Mouse (Mus musculus): ENCODE data around the gene Tarbp2. TPM values are rescaled to one million over a fixed set of nuclear protein-coding genes. Genes with fewer than 3 reads are reported as not detected.

Tarbp2 gene
- polyA plus RNA-seq, 1 experiment, result 86.3 TPM

GRCm38 (mm10) chr15:102530566-102530965 is 12.6 kb downstream of the Tarbp2 start:
- TF ChIP-seq GATA1 (IDR thresholded peaks at IDR 0.05; ENCODE audit: low read length), result no peak

- TF ChIP-seq GATA1 (IDR thresholded peaks at IDR 0.05; ENCODE audit: low read length), result no peak
These were observed 13.6 kb downstream of the Tarbp2 start for GRCm38 (mm10) chr15:102531586-102531985.

- no peak for TF ChIP-seq GATA1 (IDR thresholded peaks at IDR 0.05; ENCODE audit: low read length)
These were observed 14.3 kb downstream of the Tarbp2 start for GRCm38 (mm10) chr15:102532106-102532900.

- no peak for TF ChIP-seq GATA1 (IDR thresholded peaks at IDR 0.05; ENCODE audit: low read length)
These were observed 15.9 kb downstream of the Tarbp2 start for GRCm38 (mm10) chr15:102533926-102534325.

GRCm38 (mm10) chr15:102544801-102545200 is 26.8 kb downstream of the Tarbp2 start:
- no peak for TF ChIP-seq GATA1 (IDR thresholded peaks at IDR 0.05; ENCODE audit: low read length)

- TF ChIP-seq GATA1 (IDR thresholded peaks at IDR 0.05; ENCODE audit: low read length), result no peak
These were observed 28.3 kb downstream of the Tarbp2 start for GRCm38 (mm10) chr15:102546246-102546645.

GRCm38 (mm10) chr15:102546677-102547427 is 28.9 kb downstream of the Tarbp2 start:
- TF ChIP-seq GATA1 (IDR thresholded peaks at IDR 0.05; ENCODE audit: low read length), result no peak

- no peak for TF ChIP-seq GATA1 (IDR thresholded peaks at IDR 0.05; ENCODE audit: low read length)
These were observed 29.5 kb downstream of the Tarbp2 start for GRCm38 (mm10) chr15:102547478-102547877.

GRCm38 (mm10) chr15:102552599-102552998 is 34.6 kb downstream of the Tarbp2 start:
- TF ChIP-seq GATA1 (IDR thresholded peaks at IDR 0.05; ENCODE audit: low read length), result no peak

GRCm38 (mm10) chr15:102555581-102555980 is 37.6 kb downstream of the Tarbp2 start:
- no peak for TF ChIP-seq GATA1 (IDR thresholded peaks at IDR 0.05; ENCODE audit: low read length)

GRCm38 (mm10) chr15:102557580-102557979 is 39.6 kb downstream of the Tarbp2 start:
- no peak for TF ChIP-seq GATA1 (IDR thresholded peaks at IDR 0.05; ENCODE audit: low read length)

- TF ChIP-seq GATA1 (IDR thresholded peaks at IDR 0.05; ENCODE audit: low read length), result no peak
These were observed 44.5 kb downstream of the Tarbp2 start for GRCm38 (mm10) chr15:102562491-102562890.

GRCm38 (mm10) chr15:102563061-102563460 is 45.1 kb downstream of the Tarbp2 start:
- no peak for TF ChIP-seq GATA1 (IDR thresholded peaks at IDR 0.05; ENCODE audit: low read length)

GRCm38 (mm10) chr15:102563681-102564080 is 45.7 kb downstream of the Tarbp2 start:
- no peak for TF ChIP-seq GATA1 (IDR thresholded peaks at IDR 0.05; ENCODE audit: low read length)

- TF ChIP-seq GATA1 (IDR thresholded peaks at IDR 0.05; ENCODE audit: low read length), result no peak
These were observed 49.9 kb downstream of the Tarbp2 start for GRCm38 (mm10) chr15:102567849-102568248.

- TF ChIP-seq GATA1 (IDR thresholded peaks at IDR 0.05; ENCODE audit: low read length), result no peak
These were observed 54.1 kb downstream of the Tarbp2 start for GRCm38 (mm10) chr15:102572081-102572480.

Other genes starting within 250 kb of the Tarbp2 start
- gene Gm9918, start 247.6 kb upstream of the Tarbp2 start, polyA plus RNA-seq (2012), result not detected in 2 replicates
- 74.7 and 76.7 TPM in 2 replicates for gene Mfsd5, start 238.7 kb upstream of the Tarbp2 start, polyA plus RNA-seq (2012)
- 38.5 and 42.8 TPM in 2 replicates for gene Espl1, start 221.9 kb upstream of the Tarbp2 start, polyA plus RNA-seq (2012)
- 9.9 and 26.7 TPM in 2 replicates for gene Pfdn5, start 192.1 kb upstream of the Tarbp2 start, polyA plus RNA-seq (2012)
- 74.6 and 92.3 TPM in 2 replicates for gene Myg1, start 186.5 kb upstream of the Tarbp2 start, polyA plus RNA-seq (2012)
- 194 and 207 TPM in 2 replicates for gene Aaas, start 167.4 kb upstream of the Tarbp2 start, polyA plus RNA-seq (2012)
- not detected in 2 replicates for gene Sp7, start 151.0 kb upstream of the Tarbp2 start, polyA plus RNA-seq (2012)
- gene Sp1, start 112.0 kb upstream of the Tarbp2 start, polyA plus RNA-seq (2012), result 15.3 and 42.1 TPM in 2 replicates
- gene Amhr2, start 72.8 kb upstream of the Tarbp2 start, polyA plus RNA-seq (2012), result not detected in 2 replicates
- gene Prr13, start 59.2 kb upstream of the Tarbp2 start, polyA plus RNA-seq (2012), result 56.7 and 227 TPM in 2 replicates
- 289 and 813 TPM in 2 replicates for gene Pcbp2, start 47.7 kb upstream of the Tarbp2 start, polyA plus RNA-seq (2012)
- gene Gm10337, start 14.5 kb upstream of the Tarbp2 start, polyA plus RNA-seq (2012), result not detected in 2 replicates
- 1.2 and 1.3 TPM in 2 replicates for gene Map3k12, start 1.1 kb upstream of the Tarbp2 start, polyA plus RNA-seq (2012)
- gene Npff, start 6.8 kb downstream of the Tarbp2 start, polyA plus RNA-seq (2012), result 1.4 and 1.7 TPM in 2 replicates
- 0.09 TPM in 1 of 2 replicates, not detected in the other for gene Gm28047, start 106.9 kb downstream of the Tarbp2 start, polyA plus RNA-seq (2012)
- gene Atf7, start 107.3 kb downstream of the Tarbp2 start, polyA plus RNA-seq (2012), result 9.3 and 13.2 TPM in 2 replicates
- 65.3 and 313 TPM in 2 replicates for gene Atp5g2, start 154.2 kb downstream of the Tarbp2 start, polyA plus RNA-seq (2012)
- 9.6 and 11.3 TPM in 2 replicates for gene Calcoco1, start 204.0 kb downstream of the Tarbp2 start, polyA plus RNA-seq (2012)